Mouse (Mus musculus) G1E (cell line): ENCODE data around the gene Cox8b. TPM values are rescaled to one million over a fixed set of nuclear protein-coding genes. Genes with fewer than 3 reads are reported as not detected.

Source experiments
- ATAC-seq: 2 replicates; pipeline ENCODE4 v1.8.0; 2016; ENCODE audit warnings: mild to moderate bottlenecking; ENCODE audit not compliant: insufficient number of reproducible peaks, poor library complexity, low FRiP score, severe bottlenecking; ENCODE audit errors: extremely low read depth
- DNase-seq: peaks from one replicate; pipeline ENCODE4 v3.0.0; 2012; ENCODE audit warnings: low spot score
- H3K27me3 ChIP-seq: 2 replicates; pipeline ENCODE4 v1.6.1; 2012; ENCODE audit warnings: mild to moderate bottlenecking, low read length, inconsistent platforms; ENCODE audit not compliant: insufficient read depth
- H3K36me3 ChIP-seq: replicated peaks from 2 replicates; pipeline ENCODE3; 2012; ENCODE audit warnings: mild to moderate bottlenecking, inconsistent platforms
- H3K4me1 ChIP-seq: 2 replicates; pipeline ENCODE4 v1.6.1; 2012; ENCODE audit warnings: low read depth, low read length, inconsistent platforms, mixed read lengths; ENCODE audit not compliant: insufficient read depth
- H3K4me3 ChIP-seq: 2 replicates; pipeline ENCODE4 v1.5.1; 2012; ENCODE audit warnings: low read depth, mild to moderate bottlenecking, inconsistent platforms, low read length, moderate library complexity, mixed read lengths
- H3K9me3 ChIP-seq: replicated peaks from 2 replicates; pipeline ENCODE4 v1.6.1; 2012; ENCODE audit warnings: inconsistent platforms
- CTCF ChIP-seq: IDR thresholded peaks from 2 replicates; pipeline ENCODE4 v1.5.1; 2012; ENCODE audit warnings: low read depth, low read length, inconsistent platforms, mixed read lengths
- GATA1 ChIP-seq: IDR thresholded peaks from 2 replicates; pipeline ENCODE4 v1.6.1; 2012; ENCODE audit warnings: borderline replicate concordance, low read length, inconsistent platforms, mixed read lengths
- GATA2 ChIP-seq: IDR thresholded peaks from 2 replicates; pipeline ENCODE4 v1.6.1; 2012; ENCODE audit warnings: low read depth, low read length, inconsistent platforms, borderline replicate concordance
- POLR2AphosphoS5 ChIP-seq: IDR thresholded peaks from 2 replicates; pipeline ENCODE4 v1.6.1; 2012; ENCODE audit warnings: low read depth, low read length, inconsistent platforms; ENCODE audit not compliant: insufficient replicate concordance
- TAL1 ChIP-seq: conservative IDR thresholded peaks from 2 replicates; pipeline ENCODE4 v1.6.1; 2012; ENCODE audit warnings: low read depth, low read length, inconsistent platforms, mixed read lengths
- polyA plus RNA-seq: library from polyadenylated mRNA; stranded (reverse); fragments of >175 nt; gene quantifications from 2 replicates; pipeline ENCODE4 v1.2.3, GENCODE M21; 2012
- total RNA-seq, 2 experiments: library from RNA; stranded (forward) in 1 of 2; stranded (reverse) in 1 of 2; fragments of 200-1000 nt in 1 of 2; fragments of >200 nt in 1 of 2; fragmentation: Nextera tagmentation in 1 of 2; gene quantifications; 2 replicates each; pipeline ENCODE4 v1.2.3; 2014 to 2017

Cox8b gene
- total and polyA plus RNA-seq, 3 experiments: not detected

GRCm38 (mm10) chr7:140908181-140908580 is 7.9 kb upstream of the Cox8b start:
- H3K4me3 ChIP-seq: no peak overlapping the region
- H3K27me3 ChIP-seq: peaks cover 22% of the 10 kb centered on the region
- H3K9me3 ChIP-seq: no peaks in the 10 kb centered on the region
- ATAC-seq (no peak), DNase-seq (no peak)
- H3K36me3 ChIP-seq: no peaks in the 10 kb centered on the region
- no peak for TF ChIP-seq GATA1
- peaks cover 33% of the 10 kb centered on the region for H3K4me1 ChIP-seq

- ATAC-seq: no peak
- Histone ChIP-seq H3K9me3 (no peaks in the 10 kb centered on the region), H3K4me3 (no peak overlapping the region), H3K36me3 (no peaks in the 10 kb centered on the region), H3K4me1 (peaks cover 28% of the 10 kb centered on the region), H3K27me3 (peaks cover 22% of the 10 kb centered on the region)
- DNase-seq: no peak
- TF ChIP-seq POLR2AphosphoS5 (no peak), GATA1 (no peak), GATA2 (no peak), TAL1 (no peak), CTCF (no peak)
Observed at GRCm38 (mm10) chr7:140907697-140908096, 7.5 kb upstream of the Cox8b start.

GRCm38 (mm10) chr7:140907131-140907530 is 6.9 kb upstream of the Cox8b start:
- no peak for TF ChIP-seq GATA1
- TF ChIP-seq POLR2AphosphoS5: no peak
- no peak for TF ChIP-seq CTCF
- no peak for TF ChIP-seq TAL1
- no peak for TF ChIP-seq GATA2
- ATAC-seq (no peak), DNase-seq (no peak)
- Histone ChIP-seq H3K4me3 (no peak overlapping the region), H3K36me3 (no peaks in the 10 kb centered on the region), H3K4me1 (peaks cover 22% of the 10 kb centered on the region), H3K27me3 (peaks cover 16% of the 10 kb centered on the region; the same call in 1 of the 2 replicates), H3K9me3 (no peaks in the 10 kb centered on the region)

GRCm38 (mm10) chr7:140905642-140906081 is 5.4 kb upstream of the Cox8b start:
- Histone ChIP-seq H3K4me3 (no peak overlapping the region), H3K9me3 (no peaks in the 10 kb centered on the region), H3K36me3 (peaks cover 4% of the 10 kb centered on the region), H3K27me3 (peaks cover 16% of the 10 kb centered on the region; the same call in 1 of the 2 replicates), H3K4me1 (peaks cover 16% of the 10 kb centered on the region)
- TF ChIP-seq POLR2AphosphoS5 (no peak), GATA2 (no peak), GATA1 (no peak), TAL1 (no peak), CTCF (no peak)
- ATAC-seq (no peak), DNase-seq (no peak)

GRCm38 (mm10) chr7:140903212-140903611 is 3.0 kb upstream of the Cox8b start:
- no peak for TF ChIP-seq GATA2
- TF ChIP-seq CTCF: peak; percentile 91
- no peak for TF ChIP-seq POLR2AphosphoS5
- Histone ChIP-seq H3K36me3 (peaks cover 28% of the 10 kb centered on the region), H3K27me3 (peaks cover 14% of the 10 kb centered on the region; the same call in 1 of the 2 replicates), H3K9me3 (no peaks in the 10 kb centered on the region), H3K4me3 (no peak overlapping the region), H3K4me1 (0 out of 2 replicates have a peak, but pooled peaks cover 6% of the 10 kb centered on the region)
- DNase-seq: peak; percentile 71
- peak; percentile 34; the same call in 1 of the 2 replicates for ATAC-seq

GRCm38 (mm10) chr7:140902036-140902875 is 2.0 kb upstream of the Cox8b start:
- no peak for TF ChIP-seq GATA1
- no peak for TF ChIP-seq GATA2
- no peak for TF ChIP-seq POLR2AphosphoS5
- TF ChIP-seq CTCF: no peak
- Histone ChIP-seq H3K4me3 (no peak overlapping the region), H3K27me3 (peaks cover 14% of the 10 kb centered on the region; the same call in 1 of the 2 replicates), H3K36me3 (peaks cover 37% of the 10 kb centered on the region), H3K9me3 (no peaks in the 10 kb centered on the region), H3K4me1 (0 out of 2 replicates have a peak, but pooled peaks cover 6% of the 10 kb centered on the region)
- ATAC-seq (no peak), DNase-seq (no peak)

GRCm38 (mm10) chr7:140899121-140899520 is 1.1 kb downstream of the Cox8b start:
- no peaks in the 10 kb centered on the region for H3K9me3 ChIP-seq
- DNase-seq (no peak), ATAC-seq (no peak)
- TF ChIP-seq GATA2 (no peak), CTCF (no peak), GATA1 (no peak), POLR2AphosphoS5 (no peak), TAL1 (no peak)
- H3K27me3 ChIP-seq: no peaks in the 10 kb centered on the region
- H3K4me3 ChIP-seq: no peak overlapping the region
- peaks cover 65% of the 10 kb centered on the region for H3K36me3 ChIP-seq
- 0 out of 2 replicates have a peak, but pooled peaks cover 2% of the 10 kb centered on the region for H3K4me1 ChIP-seq
